Mouse (Mus musculus): ENCODE results near the gene Dmgdh.

Gene Dmgdh

GRCm38 (mm10) chr13:93674131-93674561 is at the start of gene Dmgdh, which contains the start of gene Bhmt2:
Gene Dmgdh (plus strand): TSS chr13:93674433.
Gene Bhmt2 (minus strand): TSS chr13:93674302.
- WGBS, result 13% methylated on average over 31 of the region's 31 CpGs

GRCm38 (mm10) chr13:93628861-93629260 is 45.4 kb upstream of the Dmgdh start:
- 56% methylated on average over 6 of the region's 6 CpGs for WGBS

- 87% methylated on average over 10 of the region's 10 CpGs for WGBS
These were observed 43.1 kb upstream of the Dmgdh start for GRCm38 (mm10) chr13:93630941-93631705.

- 87% methylated on average over 5 of the region's 5 CpGs for WGBS
These were observed 41.3 kb upstream of the Dmgdh start for GRCm38 (mm10) chr13:93632927-93633326.

- 86% methylated on average over 1 of the region's 1 CpGs for WGBS
These were observed 37.7 kb upstream of the Dmgdh start for GRCm38 (mm10) chr13:93636561-93636960.

GRCm38 (mm10) chr13:93637282-93638245 is 36.7 kb upstream of the Dmgdh start, which contains the start of gene Bhmt:
Gene Bhmt (minus strand): TSS chr13:93637961.
- 84% methylated on average over 19 of the region's 19 CpGs for WGBS

- WGBS, result 67% methylated on average over 4 of the region's 4 CpGs
These were observed 34.6 kb upstream of the Dmgdh start for GRCm38 (mm10) chr13:93639636-93640035.

GRCm38 (mm10) chr13:93648387-93649130 is 25.7 kb upstream of the Dmgdh start:
- WGBS, result 84% methylated on average over 7 of the region's 7 CpGs

GRCm38 (mm10) chr13:93653382-93653781 is 20.9 kb upstream of the Dmgdh start:
- WGBS, result 92% methylated on average over 6 of the region's 6 CpGs

- 86% methylated on average over 5 of the region's 5 CpGs for WGBS
These were observed 16.3 kb upstream of the Dmgdh start for GRCm38 (mm10) chr13:93657941-93658340.

GRCm38 (mm10) chr13:93667586-93667985 is 6.6 kb upstream of the Dmgdh start:
- WGBS, result 66% methylated on average over 4 of the region's 4 CpGs

GRCm38 (mm10) chr13:93672371-93672770 is 1.9 kb upstream of the Dmgdh start:
- WGBS, result 98% methylated on average over 4 of the region's 4 CpGs

- WGBS, result 81% methylated on average over 2 of the region's 2 CpGs
These were observed 937 bp upstream of the Dmgdh start for GRCm38 (mm10) chr13:93673296-93673695.

GRCm38 (mm10) chr13:93676864-93677263 is 2.6 kb downstream of the Dmgdh start:
- WGBS, result 69% methylated on average over 9 of the region's 9 CpGs

GRCm38 (mm10) chr13:93685226-93685625 is 11.0 kb downstream of the Dmgdh start:
- WGBS, result 92% methylated on average over 4 of the region's 4 CpGs

- WGBS, result 40% methylated on average over 5 of the region's 5 CpGs
These were observed 13.1 kb downstream of the Dmgdh start for GRCm38 (mm10) chr13:93687321-93687720.

- WGBS, result 92% methylated on average over 3 of the region's 3 CpGs
These were observed 15.3 kb downstream of the Dmgdh start for GRCm38 (mm10) chr13:93689566-93689965.

- WGBS, result 89% methylated on average over 1 of the region's 1 CpGs
These were observed 16.6 kb downstream of the Dmgdh start for GRCm38 (mm10) chr13:93690821-93691220.

GRCm38 (mm10) chr13:93698866-93699265 is 24.6 kb downstream of the Dmgdh start:
- 64% methylated on average over 6 of the region's 6 CpGs for WGBS

GRCm38 (mm10) chr13:93705697-93706096 is 31.5 kb downstream of the Dmgdh start:
- 87% methylated on average over 4 of the region's 4 CpGs for WGBS

- 70% methylated on average over 4 of the region's 4 CpGs for WGBS
These were observed 33.0 kb downstream of the Dmgdh start for GRCm38 (mm10) chr13:93707271-93707670.

- 91% methylated on average over 4 of the region's 4 CpGs for WGBS
These were observed 36.1 kb downstream of the Dmgdh start for GRCm38 (mm10) chr13:93710325-93710724.

Data from cerebral cortex, adult 2 months (tissue).